Mouse (Mus musculus) gastrocnemius, adult 2 months (tissue): Measurements from ENCODE around the gene Rgs4. TPM values are rescaled to one million over a fixed set of nuclear protein-coding genes. Genes with fewer than 3 reads are reported as not detected.

ENCODE experiments used
- DNase-seq: peaks from one replicate; pipeline ENCODE4 v3.0.0; 2022
- H3K27ac ChIP-seq: fragments of 200-600 bp; 2 replicates; pipeline ENCODE4 v1.8.1; 2022; ENCODE audit warnings: mild to moderate bottlenecking
- H3K4me3 ChIP-seq: fragments of 200-600 bp; 2 replicates; pipeline ENCODE4 v1.8.1; 2022; ENCODE audit warnings: mild to moderate bottlenecking, moderate library complexity
- CTCF ChIP-seq: fragments of 200-600 bp; IDR thresholded peaks from 2 replicates; pipeline ENCODE4 v1.8.1; 2022; ENCODE audit warnings: antibody characterized with exemption, mild to moderate bottlenecking, moderate library complexity
- intact Hi-C: fragments of 180-260 bp; cut with DNase I; formaldehyde crosslinking; loops from one replicate; pipeline ENCODE4 v1.15.1; 2025
- total RNA-seq, 2 experiments: library from RNA; stranded (reverse); gene quantifications; 2 replicates each; pipeline ENCODE4 v1.2.3; 2021

Gene Rgs4
- total RNA-seq, 2 experiments from 2014 or later = 5.1 to 6.0 TPM

DNA sequence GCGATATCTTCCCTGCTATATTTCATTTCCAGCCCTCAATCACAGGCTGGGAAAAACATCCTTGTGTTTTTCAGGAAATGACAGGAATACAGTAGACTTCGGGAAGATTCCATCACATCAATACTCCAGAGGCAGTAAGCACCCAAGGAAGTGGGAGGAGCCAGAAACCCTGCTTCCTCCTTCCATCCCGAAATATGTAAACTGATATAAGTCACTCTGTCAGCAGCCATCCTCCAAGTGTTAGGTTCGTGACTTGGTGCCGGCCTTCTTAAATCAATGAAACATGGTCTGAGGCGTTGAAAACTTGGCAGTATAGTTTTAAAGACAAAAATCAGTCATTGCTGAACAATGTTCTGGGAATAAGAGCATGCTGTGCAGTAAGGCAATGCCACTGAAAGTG, 11.3 kb downstream of the Rgs4 start:
- intact Hi-C loops = no loop called here
- Histone ChIP-seq H3K4me3 (no peak overlapping the region), H3K27ac (peak overlapping the region; percentile 28; the same call in 1 of the 2 replicates)
- no peak for DNase-seq
- no peak for TF ChIP-seq CTCF

DNA sequence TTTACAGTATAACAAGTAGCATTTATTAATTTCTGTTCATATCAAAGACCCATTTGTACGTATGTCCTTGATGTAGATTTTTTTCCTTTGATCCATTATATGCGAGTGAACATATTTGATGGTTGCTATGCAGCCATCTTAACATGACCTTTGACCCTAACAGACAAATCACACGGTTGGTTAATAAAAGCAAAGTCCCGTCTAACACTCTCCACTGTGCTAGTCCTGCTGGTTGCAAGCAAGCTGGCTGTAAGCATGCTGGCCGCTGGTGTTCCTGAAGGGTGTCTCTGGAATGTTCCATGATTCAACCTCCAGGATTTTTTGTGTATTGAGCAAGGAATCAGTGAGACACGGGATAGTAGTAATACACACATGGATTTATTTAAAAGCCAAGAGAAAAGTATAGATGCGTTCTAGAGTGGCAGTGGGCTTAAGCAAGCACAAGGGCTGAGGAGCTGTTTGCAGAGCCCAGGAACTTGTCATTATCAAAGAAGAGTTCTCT, 16.8 kb downstream of the Rgs4 start:
- TF ChIP-seq CTCF = no peak
- intact Hi-C loops = no loop called here
- Histone ChIP-seq H3K27ac (no peak overlapping the region), H3K4me3 (no peak overlapping the region)
- DNase-seq = no peak

DNA sequence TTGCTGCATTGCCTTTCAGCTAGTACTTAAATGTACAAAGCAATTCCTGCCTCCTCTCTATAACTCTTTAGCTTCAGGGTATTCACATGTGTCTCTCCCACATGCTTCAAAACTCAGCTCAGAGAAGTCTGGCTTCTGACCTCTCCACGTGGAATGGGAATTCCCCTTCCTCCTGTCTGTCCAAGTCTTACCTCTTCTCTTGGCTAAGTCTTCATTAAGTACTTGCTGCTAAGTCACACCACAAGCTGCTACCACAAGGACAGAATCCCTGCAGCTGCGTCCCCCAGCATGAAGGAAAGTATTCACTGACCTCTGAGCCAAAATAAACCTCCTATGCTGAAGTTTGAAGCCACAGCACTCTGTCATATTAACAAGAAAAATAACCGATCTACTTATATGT, 21.1 kb downstream of the Rgs4 start:
- no peak for TF ChIP-seq CTCF
- Histone ChIP-seq H3K4me3 (no peak overlapping the region), H3K27ac (peak overlapping the region; percentile 57)
- intact Hi-C loops = no loop called here
- DNase-seq = no peak

DNA sequence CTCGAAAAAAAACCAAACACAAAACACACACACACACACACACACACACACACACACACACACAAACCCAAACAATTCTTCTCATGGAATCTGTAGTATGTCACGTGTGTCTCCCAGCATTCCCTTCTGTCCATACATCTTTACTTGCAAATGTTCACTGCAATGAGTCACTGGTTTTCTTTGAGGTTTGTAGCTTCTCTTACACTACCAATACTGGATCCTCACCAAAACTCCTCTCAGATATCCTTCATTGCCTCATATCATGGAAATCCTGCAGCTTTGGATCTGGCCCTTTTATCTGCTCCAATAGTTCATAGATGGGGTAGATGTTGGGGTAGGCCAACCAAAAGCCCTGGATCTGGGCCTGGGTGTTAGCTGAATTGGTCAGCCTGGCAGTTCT, 25.6 kb downstream of the Rgs4 start:
- DNase-seq = no peak
- H3K27ac ChIP-seq = no peak overlapping the region
- no peak for TF ChIP-seq CTCF
- no peak overlapping the region for H3K4me3 ChIP-seq
- intact Hi-C loops = no loop called here

DNA sequence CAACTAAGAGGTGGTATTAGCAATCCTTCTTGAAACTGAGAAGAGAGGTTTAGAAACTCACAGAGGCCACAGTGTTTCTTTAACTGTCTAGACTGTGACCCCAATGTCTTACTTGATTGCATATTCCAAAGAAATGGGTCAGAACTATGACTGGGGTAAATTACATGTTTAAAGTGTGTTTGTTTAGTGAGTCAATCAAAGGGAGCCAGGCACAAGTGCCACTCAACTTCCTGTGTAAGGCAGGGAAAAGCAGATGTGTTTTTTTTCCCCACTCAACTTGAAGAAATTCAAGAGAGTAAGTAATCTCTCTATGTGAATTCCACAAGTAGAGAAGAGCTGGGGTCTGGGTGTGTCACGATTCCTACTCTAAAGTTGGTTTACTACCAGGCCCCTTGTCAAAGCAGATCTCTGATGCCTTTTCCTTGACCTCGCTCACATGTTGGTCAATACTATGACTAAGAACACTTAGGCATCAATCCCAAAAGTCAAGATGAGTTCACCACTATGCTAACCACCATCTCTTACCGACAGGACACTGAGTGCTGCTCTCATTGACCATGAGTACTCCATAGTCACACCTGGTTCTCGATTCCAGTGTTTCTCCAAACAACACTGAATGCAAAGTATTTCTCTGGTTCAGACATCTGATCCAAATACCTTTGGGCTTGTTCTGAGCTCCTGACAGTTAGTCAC, 42.9 kb downstream of the Rgs4 start:
- TF ChIP-seq CTCF = no peak
- Histone ChIP-seq H3K4me3 (no peak overlapping the region), H3K27ac (no peak overlapping the region)
- no peak for DNase-seq
- intact Hi-C loops = no loop called here

DNA sequence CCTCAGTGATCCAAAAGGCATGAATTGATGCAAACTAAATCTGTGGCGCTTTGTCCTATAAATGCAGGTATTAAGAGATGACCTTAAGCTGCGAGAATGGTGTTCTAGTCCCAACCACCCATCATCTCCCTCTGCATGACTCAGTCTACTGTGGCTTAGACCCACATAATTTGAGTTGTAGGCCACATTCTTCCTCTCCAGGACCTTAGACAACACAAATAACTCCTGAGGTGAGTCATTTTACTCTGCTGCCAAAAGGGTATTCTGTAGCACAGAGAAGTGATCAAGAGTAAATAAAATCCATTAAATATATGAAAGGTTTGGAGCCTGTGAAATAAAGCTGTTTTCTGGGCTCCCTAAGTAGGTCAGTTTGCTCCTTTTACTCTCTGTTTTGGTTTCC, 48.3 kb downstream of the Rgs4 start:
- no peak for DNase-seq
- intact Hi-C loops = no loop called here
- H3K4me3 ChIP-seq = no peak overlapping the region
- TF ChIP-seq CTCF = no peak
- no peak overlapping the region for H3K27ac ChIP-seq

DNA sequence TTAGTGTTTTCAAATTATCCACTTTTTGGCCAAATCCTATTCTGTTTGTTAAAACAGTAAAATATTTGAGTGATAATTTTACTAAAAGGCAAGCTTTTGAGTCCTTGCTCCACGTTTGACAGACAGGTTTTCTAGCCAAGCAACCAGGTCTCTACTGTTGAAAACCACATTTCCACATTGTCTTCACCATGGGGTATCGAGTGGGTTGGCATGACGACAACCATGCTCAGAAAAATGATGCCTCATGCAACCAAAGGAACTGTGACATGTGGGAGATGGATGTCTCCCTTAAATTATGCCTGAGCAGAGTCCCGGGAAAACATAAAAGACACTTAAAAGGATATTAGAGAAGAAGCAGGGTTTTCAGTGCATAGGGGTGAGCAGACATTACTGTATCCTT, 50.2 kb downstream of the Rgs4 start:
- H3K27ac ChIP-seq = no peak overlapping the region
- DNase-seq = no peak
- H3K4me3 ChIP-seq = no peak overlapping the region
- no peak for TF ChIP-seq CTCF
- intact Hi-C loops = no loop called here

DNA sequence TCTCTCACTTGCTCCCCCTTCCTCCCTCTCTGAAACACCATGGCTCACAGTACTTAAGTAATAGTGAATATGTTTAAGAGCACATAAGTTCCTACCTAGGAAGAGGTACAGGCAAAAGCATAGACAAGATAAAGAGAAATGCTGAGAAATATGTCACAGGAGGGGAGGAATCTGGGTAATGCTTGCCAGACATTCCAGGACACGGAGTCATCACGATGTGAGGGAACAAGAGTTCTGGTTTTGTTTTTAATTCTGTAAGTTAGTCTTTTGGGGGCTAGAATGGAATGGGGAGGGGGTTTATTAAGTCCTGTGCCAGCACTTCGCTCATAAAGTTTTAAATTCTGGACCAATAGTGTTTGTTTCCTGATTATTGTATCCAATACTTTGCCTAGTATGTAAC, 52.1 kb downstream of the Rgs4 start:
- intact Hi-C loops = no loop called here
- no peak for DNase-seq
- no peak for TF ChIP-seq CTCF

DNA sequence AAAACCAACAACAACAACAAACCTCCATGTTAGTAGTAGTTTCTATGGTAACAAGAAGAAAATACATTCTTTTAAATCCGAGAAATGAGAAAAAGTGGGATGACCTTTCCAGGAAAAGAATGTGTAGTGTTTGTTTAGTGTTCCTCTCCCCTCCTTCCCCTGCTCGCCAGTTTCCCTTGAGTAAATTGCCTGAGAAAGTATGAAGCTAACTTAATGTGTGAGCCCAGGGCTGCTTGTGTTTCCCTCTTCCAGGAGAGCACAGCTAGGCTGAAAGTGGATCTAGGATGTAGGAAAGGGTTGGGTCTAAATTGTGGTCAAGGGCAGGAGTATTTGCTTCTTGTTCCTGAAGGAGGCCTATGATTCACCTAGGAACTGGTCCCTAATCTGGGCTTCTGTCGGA, 53.9 kb downstream of the Rgs4 start:
- no peak for TF ChIP-seq CTCF
- no peak overlapping the region for H3K27ac ChIP-seq
- DNase-seq = no peak
- intact Hi-C loops = no loop called here
- no peak overlapping the region for H3K4me3 ChIP-seq

More for the DNA sequence above, 52.1 kb downstream of the Rgs4 start:
- H3K27ac ChIP-seq = no peak overlapping the region
- H3K4me3 ChIP-seq = no peak overlapping the region

DNA sequence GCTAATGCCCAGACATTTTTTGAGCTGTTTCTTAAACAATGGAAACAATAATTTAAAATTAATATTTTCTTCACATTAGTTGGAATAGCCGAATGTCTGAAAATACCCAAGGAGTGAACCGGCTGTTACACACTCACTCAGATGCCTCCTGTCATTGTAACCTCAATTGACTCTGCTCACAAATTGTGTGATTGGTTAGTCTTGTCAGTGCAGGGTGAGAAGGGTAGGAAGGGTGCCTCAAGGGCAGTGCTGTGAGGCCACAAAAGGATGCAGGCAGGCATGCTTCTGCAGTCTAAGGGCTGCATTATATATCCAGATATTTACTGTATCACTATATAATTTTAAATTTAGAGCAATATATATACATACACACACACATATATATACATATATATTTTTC, 54.4 kb downstream of the Rgs4 start:
- no peak overlapping the region for H3K4me3 ChIP-seq
- no peak for TF ChIP-seq CTCF
- intact Hi-C loops = no loop called here
- DNase-seq = no peak
- H3K27ac ChIP-seq = no peak overlapping the region

Other genes with a start within 250 kb of the Rgs4 start
- gene Nuf2, start 216.2 kb downstream of the Rgs4 start, total RNA-seq = not detected
- gene Rgs5, start 92.1 kb downstream of the Rgs4 start, total RNA-seq = 100 to 1,000 TPM; 144 to 178 TPM
- not detected for gene Ccdc190, start 181.0 kb upstream of the Rgs4 start, total RNA-seq
- gene Hsd17b7, start 221.6 kb upstream of the Rgs4 start, total RNA-seq = 1 to 10 TPM; 5.2 to 9.5 TPM